Mouse (Mus musculus): Measurements from ENCODE around the gene Ntf3. TPM values are rescaled to one million over a fixed set of nuclear protein-coding genes. Genes with fewer than 3 reads are reported as not detected.

Gene Ntf3
- polyA plus RNA-seq, 1 experiment from 2014 or later, result 1.5 TPM

DNA sequence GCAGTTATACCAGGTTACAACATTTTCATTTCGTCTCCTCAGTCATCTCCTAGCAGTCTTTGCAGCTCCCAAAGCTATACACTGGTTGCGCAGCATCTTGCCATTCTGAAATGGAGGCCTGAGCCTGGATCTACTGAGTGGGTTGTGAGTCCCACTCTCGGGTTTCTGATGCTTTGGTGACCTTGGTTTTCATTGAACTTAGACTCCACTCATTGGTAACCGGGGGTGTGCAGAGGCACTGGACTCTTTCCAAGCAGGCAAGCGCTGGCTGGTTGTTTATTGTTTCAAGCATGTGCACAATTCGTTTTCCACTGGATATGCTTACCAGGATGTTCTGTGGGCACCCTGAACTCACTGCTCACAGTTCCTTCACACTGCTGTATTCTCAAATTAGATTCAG, 71.7 kb downstream of the Ntf3 start:
- H3K4me2 ChIP-seq (replicated peaks), result no peak overlapping the region
- ATAC-seq, result no peak
- no peaks in the 10 kb centered on the region for H3K9me3 ChIP-seq
- H3K27me3 ChIP-seq, result no peaks in the 10 kb centered on the region
- 84% methylated on average over 6 of the region's 6 CpGs for WGBS
- H3K4me3 ChIP-seq (replicated peaks), result no peak overlapping the region
- H3K4me1 ChIP-seq (replicated peaks), result no peaks in the 10 kb centered on the region
- no peaks in the 10 kb centered on the region for H3K36me3 ChIP-seq
- H3K27ac ChIP-seq, result no peak overlapping the region
- H3K9ac ChIP-seq (replicated peaks), result no peak overlapping the region

DNA sequence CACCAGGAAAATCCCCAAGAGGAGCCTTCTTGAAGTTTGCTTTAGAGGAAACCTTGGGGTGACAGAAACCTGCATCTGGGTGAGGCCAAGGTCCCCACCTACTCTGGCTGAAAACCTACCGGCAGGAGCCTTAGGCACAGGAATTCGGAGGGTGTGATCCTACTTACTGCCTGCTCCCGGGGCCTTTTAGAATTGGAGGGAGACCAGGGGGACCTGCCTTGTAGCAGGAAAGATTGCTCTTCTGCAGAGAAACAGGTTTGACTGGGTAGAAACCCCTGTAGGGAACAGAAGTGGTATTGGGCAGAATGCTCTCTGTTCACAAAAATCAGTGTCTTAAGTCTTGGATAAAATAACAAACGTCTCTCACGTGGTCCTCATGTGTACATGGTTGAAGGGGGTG, 74.7 kb downstream of the Ntf3 start:
- H3K4me2 ChIP-seq (replicated peaks), result no peak overlapping the region
- WGBS, result 66% methylated on average over 5 of the region's 5 CpGs

DNA sequence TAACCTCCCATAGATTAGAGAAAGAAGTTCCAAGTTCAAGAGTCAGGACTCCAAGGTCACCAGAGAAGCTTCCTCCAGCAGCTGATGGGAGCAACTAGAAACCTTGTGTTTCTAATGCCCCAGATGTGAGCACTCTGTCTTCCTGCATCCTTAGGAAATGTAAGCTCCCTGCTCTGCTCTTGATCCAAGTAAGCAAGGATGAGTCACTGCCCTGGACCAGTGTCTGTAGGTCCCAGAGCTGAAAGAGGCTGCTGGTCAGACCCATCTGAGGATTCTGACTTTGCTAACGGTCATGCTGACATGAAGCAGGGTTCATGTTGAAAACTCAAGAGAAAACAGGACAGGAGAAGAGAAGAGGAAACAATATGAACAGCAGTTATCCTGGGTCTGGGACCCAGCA, 76.6 kb downstream of the Ntf3 start:
- no peaks in the 10 kb centered on the region for H3K4me1 ChIP-seq (replicated peaks)
- H3K4me2 ChIP-seq (replicated peaks), result no peak overlapping the region
- no peak overlapping the region for H3K27ac ChIP-seq
- H3K27me3 ChIP-seq, result no peaks in the 10 kb centered on the region
- H3K36me3 ChIP-seq, result no peaks in the 10 kb centered on the region
- H3K9me3 ChIP-seq, result no peaks in the 10 kb centered on the region
- ATAC-seq, result no peak
- H3K9ac ChIP-seq (replicated peaks), result no peak overlapping the region
- 80% methylated on average over 1 of the region's 1 CpGs for WGBS
- H3K4me3 ChIP-seq (replicated peaks), result no peak overlapping the region

More for the DNA sequence above, 74.7 kb downstream of the Ntf3 start:
- Histone ChIP-seq H3K9me3 (no peaks in the 10 kb centered on the region), H3K36me3 (no peaks in the 10 kb centered on the region), H3K4me3 (replicated peaks) (no peak overlapping the region), H3K4me1 (replicated peaks) (no peaks in the 10 kb centered on the region), H3K27ac (no peak overlapping the region), H3K27me3 (no peaks in the 10 kb centered on the region), H3K9ac (replicated peaks) (no peak overlapping the region)
- no peak for ATAC-seq

DNA sequence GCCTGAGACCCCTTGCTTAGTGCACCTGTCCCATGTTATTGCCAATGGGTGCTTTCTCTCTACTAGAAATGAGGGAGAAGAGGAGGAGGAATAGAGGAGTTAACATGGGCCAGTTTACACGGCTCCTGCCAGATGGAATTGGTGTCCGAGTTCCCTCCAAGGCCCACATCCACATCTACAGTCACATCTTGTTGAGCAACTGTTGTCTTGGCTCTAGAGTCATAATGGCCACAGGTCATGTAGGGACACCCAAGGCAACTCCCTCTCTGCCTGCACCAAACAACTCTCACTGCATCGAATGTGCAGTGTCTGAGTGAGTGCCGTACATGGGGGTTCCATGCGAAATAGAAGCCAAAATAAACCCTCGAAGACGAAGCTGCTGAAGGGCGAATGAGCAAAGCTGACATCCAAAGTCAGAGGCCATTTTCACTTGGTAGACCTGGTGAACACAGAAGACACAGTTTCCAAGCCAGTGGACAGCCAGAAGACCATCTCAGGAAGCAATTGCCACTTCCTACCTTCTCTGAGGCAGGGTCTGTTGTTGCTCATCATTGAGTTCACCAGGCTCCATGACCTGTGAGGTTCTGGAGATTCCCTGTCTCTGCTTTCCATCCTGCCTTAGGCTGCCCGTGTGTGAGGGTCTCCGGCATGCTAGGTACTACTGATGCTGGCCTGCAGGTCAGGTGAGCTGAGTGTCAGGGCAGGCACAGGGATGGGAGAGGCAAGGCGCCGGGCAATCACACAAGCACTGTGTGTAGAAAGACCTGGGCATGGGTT, 78.0 kb downstream of the Ntf3 start:
- no peak for ATAC-seq
- no peak overlapping the region for H3K4me3 ChIP-seq (replicated peaks)
- 96% methylated on average over 12 of the region's 12 CpGs for WGBS

DNA sequence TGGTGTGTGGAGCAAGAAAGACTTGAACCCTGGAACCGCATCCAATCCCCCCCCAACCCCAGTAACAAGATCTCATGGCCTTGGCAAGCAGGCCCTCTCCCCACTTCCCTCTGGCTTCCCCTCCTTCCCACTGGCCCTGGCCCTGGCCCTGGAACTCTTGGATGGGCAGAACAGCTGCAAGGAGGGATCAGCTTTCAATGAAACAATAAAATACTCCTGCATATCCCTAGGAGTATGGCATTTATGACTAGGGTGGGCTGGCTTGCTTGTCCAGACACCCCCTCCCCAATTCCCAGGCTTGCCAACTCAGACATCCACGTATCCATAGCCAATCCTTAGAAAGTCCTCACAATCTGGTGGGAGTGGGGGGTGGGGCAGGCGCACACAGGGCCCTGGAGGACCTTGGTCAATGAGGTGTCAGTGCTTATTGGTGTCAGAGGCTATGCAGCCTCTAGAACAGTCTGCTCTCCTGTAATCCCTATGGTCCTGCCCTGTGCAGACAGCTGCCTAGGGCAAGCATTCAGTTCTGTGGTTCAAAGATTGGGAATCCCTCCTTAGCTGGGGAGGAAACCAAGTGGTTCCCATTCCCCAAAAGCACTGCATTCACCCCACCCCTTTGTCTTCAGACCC, 80.3 kb downstream of the Ntf3 start:
- Histone ChIP-seq H3K27me3 (no peaks in the 10 kb centered on the region), H3K27ac (no peak overlapping the region), H3K36me3 (no peaks in the 10 kb centered on the region), H3K9ac (replicated peaks) (no peak overlapping the region), H3K9me3 (no peaks in the 10 kb centered on the region), H3K4me1 (replicated peaks) (no peaks in the 10 kb centered on the region), H3K4me2 (replicated peaks) (no peak overlapping the region), H3K4me3 (replicated peaks) (no peak overlapping the region)
- ATAC-seq, result no peak
- WGBS, result 86% methylated on average over 3 of the region's 3 CpGs

More for the DNA sequence above, 78.0 kb downstream of the Ntf3 start:
- no peak overlapping the region for H3K27ac ChIP-seq
- no peaks in the 10 kb centered on the region for H3K4me1 ChIP-seq (replicated peaks)
- no peak overlapping the region for H3K4me2 ChIP-seq (replicated peaks)
- H3K27me3 ChIP-seq, result no peaks in the 10 kb centered on the region
- no peak overlapping the region for H3K9ac ChIP-seq (replicated peaks)
- no peaks in the 10 kb centered on the region for H3K9me3 ChIP-seq
- no peaks in the 10 kb centered on the region for H3K36me3 ChIP-seq

DNA sequence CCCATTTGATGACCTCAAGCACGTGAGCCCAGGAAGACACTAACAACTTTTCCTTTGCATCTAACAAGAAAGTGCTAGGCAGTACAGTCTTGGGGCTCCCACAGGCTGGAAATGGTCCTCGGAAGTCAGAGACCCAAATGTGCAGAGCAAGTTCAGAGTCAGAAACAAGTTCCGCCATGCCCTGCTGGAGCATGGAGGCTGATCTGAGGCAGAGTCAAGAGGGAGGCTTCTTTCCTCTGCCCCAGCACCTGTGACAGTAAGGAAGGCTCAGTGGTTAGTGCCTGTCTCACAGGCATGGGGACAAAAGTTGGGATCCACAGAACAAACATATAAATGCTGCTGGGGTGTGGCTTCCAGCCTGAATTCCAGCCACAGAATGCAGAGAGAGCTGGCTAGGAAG, 86.2 kb downstream of the Ntf3 start:
- no peaks in the 10 kb centered on the region for H3K4me1 ChIP-seq (replicated peaks)
- H3K4me2 ChIP-seq (replicated peaks), result no peak overlapping the region

DNA sequence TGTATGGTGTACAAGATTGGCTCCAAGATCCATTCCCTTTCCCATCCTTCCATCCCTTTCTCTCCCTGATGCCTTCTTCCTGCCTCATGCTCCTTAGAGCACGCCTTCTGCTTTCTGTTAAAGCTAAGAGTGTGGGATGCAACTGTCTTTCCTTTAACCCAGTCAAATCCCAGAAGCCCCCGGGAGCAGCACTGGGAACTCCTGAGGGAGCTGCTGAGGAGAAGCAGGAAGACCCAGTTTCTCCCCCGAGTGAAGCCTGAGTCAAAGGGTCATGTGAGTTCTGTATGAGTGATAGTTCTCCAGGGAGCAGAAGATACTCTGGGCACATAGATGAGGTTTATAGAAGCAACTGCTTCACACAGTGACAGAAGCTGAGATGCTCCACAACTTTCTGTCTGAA, 109.0 kb downstream of the Ntf3 start:
- WGBS, result 78% methylated on average over 3 of the region's 3 CpGs
- Histone ChIP-seq H3K4me1 (replicated peaks) (no peaks in the 10 kb centered on the region), H3K4me3 (replicated peaks) (no peak overlapping the region), H3K9ac (replicated peaks) (no peak overlapping the region), H3K4me2 (replicated peaks) (no peak overlapping the region), H3K36me3 (no peaks in the 10 kb centered on the region), H3K27me3 (no peaks in the 10 kb centered on the region), H3K9me3 (no peaks in the 10 kb centered on the region), H3K27ac (no peak overlapping the region)
- ATAC-seq, result no peak

More for the DNA sequence above, 86.2 kb downstream of the Ntf3 start:
- Histone ChIP-seq H3K27me3 (no peaks in the 10 kb centered on the region), H3K9me3 (no peaks in the 10 kb centered on the region), H3K4me3 (replicated peaks) (no peak overlapping the region), H3K27ac (no peak overlapping the region), H3K9ac (replicated peaks) (no peak overlapping the region), H3K36me3 (no peaks in the 10 kb centered on the region)
- 79% methylated on average over 3 of the region's 3 CpGs for WGBS
- no peak for ATAC-seq

DNA sequence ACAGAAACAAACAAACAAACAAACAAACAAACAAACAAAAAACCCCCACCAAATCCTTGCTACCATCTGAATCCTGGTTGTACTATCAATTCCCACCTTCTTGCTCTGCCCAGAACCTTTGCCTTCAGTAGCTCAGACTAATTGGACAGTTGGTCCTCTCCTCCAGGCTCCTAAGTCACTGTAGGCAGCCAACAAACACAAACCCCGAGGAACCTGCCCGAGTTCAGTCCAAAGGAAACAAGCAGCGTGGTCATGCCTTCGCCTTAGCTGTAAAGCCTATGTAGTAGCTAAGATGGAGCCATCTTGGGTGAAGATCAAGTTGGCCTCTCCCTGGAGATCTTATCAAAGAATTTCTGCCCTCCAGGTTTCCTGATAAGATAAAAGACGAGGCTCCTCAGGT, 113.6 kb downstream of the Ntf3 start:
- no peak overlapping the region for H3K4me3 ChIP-seq (replicated peaks)
- ATAC-seq, result no peak

More for the DNA sequence above, 113.6 kb downstream of the Ntf3 start:
- H3K36me3 ChIP-seq, result no peaks in the 10 kb centered on the region
- no peaks in the 10 kb centered on the region for H3K9me3 ChIP-seq
- no peak overlapping the region for H3K4me2 ChIP-seq (replicated peaks)
- H3K27me3 ChIP-seq, result no peaks in the 10 kb centered on the region
- H3K9ac ChIP-seq (replicated peaks), result no peak overlapping the region
- H3K27ac ChIP-seq, result no peak overlapping the region
- no peaks in the 10 kb centered on the region for H3K4me1 ChIP-seq (replicated peaks)
- 94% methylated on average over 5 of the region's 5 CpGs for whole genome bisulfite sequencing
